In the genomic region with DNA sequence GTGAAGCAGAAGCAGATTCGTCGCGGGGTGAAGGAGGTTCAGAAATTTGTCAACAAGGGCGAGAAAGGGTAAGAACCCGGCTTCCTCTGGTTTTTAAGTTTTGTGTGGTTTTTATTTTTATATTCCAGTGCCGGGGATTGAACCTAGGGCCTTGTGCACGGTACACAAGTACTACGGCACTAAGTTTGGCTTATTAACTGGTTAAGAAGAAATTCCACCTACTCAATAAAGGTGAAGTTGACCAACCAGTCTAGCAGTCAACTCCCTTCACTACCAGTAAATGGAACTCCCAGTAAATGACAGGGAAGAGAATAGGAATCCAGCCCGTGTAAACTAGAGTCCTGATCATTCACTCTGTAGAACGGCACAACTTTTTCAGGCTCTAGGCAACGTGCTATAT, we compare ENCODE assay signal across 8 mouse cellular contexts. TPM values are rescaled to one million over a fixed set of nuclear protein-coding genes. Genes with fewer than 3 reads are reported as not detected.
DNase-seq lines count a peak whose midpoint lies in the region; ATAC-seq and TF ChIP-seq lines count a peak whose summit lies in the region.

No protein-coding gene starts in this region.

- 2% methylated on average over 11 of the region's 11 CpGs for WGBS in heart, adult 2 months
- under 1% methylated on average over 11 of the region's 11 CpGs for WGBS in thymus, adult 2 months
- WGBS in liver, embryonic 12.5 days (ENCODE audit: insufficient replicate concordance), result under 1% methylated on average over 11 of the region's 11 CpGs

- no peak for TF ChIP-seq CTCF in heart, adult 2 months (IDR thresholded peaks at IDR 0.05)
- no peak for TF ChIP-seq CTCF in thymus, adult 2 months (IDR thresholded peaks at IDR 0.05; ENCODE audit: borderline replicate concordance, control insufficient read depth, extremely low read depth, insufficient read depth, low read length, poor library complexity)

- peak overlapping the region; percentile 81 for H3K9ac ChIP-seq in heart, adult 2 months (ENCODE audit: low read depth, low read length)
- peak overlapping the region; percentile 79 for H3K9ac ChIP-seq in liver, embryonic 12.5 days

- TF ChIP-seq POLR2A in heart, adult 2 months (IDR thresholded peaks at IDR 0.05; ENCODE audit: insufficient read depth, low read depth, low read length), result no peak
- TF ChIP-seq POLR2A in thymus, adult 2 months (IDR thresholded peaks at IDR 0.05; ENCODE audit: control insufficient read depth, extremely low read depth, insufficient read depth, low read length, poor library complexity), result no peak

- peak overlapping the region; percentile 67 for H3K4me3 ChIP-seq in heart, adult 2 months
- peak overlapping the region; percentile 100 for H3K4me3 ChIP-seq in thymus, adult 2 months (ENCODE audit: control insufficient read depth, insufficient read depth, low read length)
- peak overlapping the region; percentile 79 for H3K4me3 ChIP-seq in liver, embryonic 12.5 days

- DNase-seq in heart, adult 2 months, result no peak
- DNase-seq in heart, postnatal 10 days, result no peak
- no peak for DNase-seq in thymus, adult 2 months
- no peak for DNase-seq in thymus, postnatal 25 days
- DNase-seq in urinary bladder, postnatal 25 days (ENCODE audit: low spot score), result no peak
- no peak for DNase-seq in gastrocnemius, postnatal 25 days
- no peak for DNase-seq in retina, postnatal 1 day

- peak overlapping the region; percentile 83 for H3K4me2 ChIP-seq in liver, embryonic 12.5 days

- ATAC-seq in liver, embryonic 12.5 days, result no peak

- H3K27me3 ChIP-seq in heart, adult 2 months (ENCODE audit: control insufficient read depth, insufficient read depth, low read length), result no peaks in the 10 kb centered on the region
- H3K27me3 ChIP-seq in thymus, adult 2 months (ENCODE audit: control insufficient read depth, insufficient read depth, low read length), result no peaks in the 10 kb centered on the region
- no peaks in the 10 kb centered on the region for H3K27me3 ChIP-seq in liver, embryonic 12.5 days (replicated peaks)

- no peak for TF ChIP-seq EP300 in heart, adult 2 months (IDR thresholded peaks at IDR 0.05; ENCODE audit: insufficient read depth, low read depth, low read length)

- intact Hi-C loops in heart, adult 2 months (cut with DNase I), result loop anchor here (2.0 kb wide), 1 partner anchor 15 kb away; the partner anchor contains the start of gene Rmnd5b
- intact Hi-C loops in heart, postnatal 10 days (cut with DNase I), result no loop called here

- no peaks in the 10 kb centered on the region for H3K9me3 ChIP-seq in liver, embryonic 12.5 days (replicated peaks)

- H3K36me3 ChIP-seq in heart, adult 2 months (ENCODE audit: control insufficient read depth, insufficient read depth, low read length), result no peaks in the 10 kb centered on the region
- peaks cover 21% of the 10 kb centered on the region for H3K36me3 ChIP-seq in thymus, adult 2 months (ENCODE audit: control insufficient read depth, insufficient read depth, low read length)
- H3K36me3 ChIP-seq in liver, embryonic 12.5 days, result peaks cover 40% of the 10 kb centered on the region

- peak overlapping the region; percentile 69 for H3K27ac ChIP-seq in heart, adult 2 months
- no peak overlapping the region for H3K27ac ChIP-seq in thymus, adult 2 months (ENCODE audit: control insufficient read depth, insufficient read depth, low read length)
- H3K27ac ChIP-seq in liver, embryonic 12.5 days, result peak overlapping the region; percentile 61

- peaks cover 3% of the 10 kb centered on the region for H3K4me1 ChIP-seq in heart, adult 2 months (ENCODE audit: control insufficient read depth, insufficient read depth, low read length)
- peaks cover 10% of the 10 kb centered on the region for H3K4me1 ChIP-seq in thymus, adult 2 months (replicated peaks; ENCODE audit: control insufficient read depth, insufficient read depth, low read length)
- H3K4me1 ChIP-seq in liver, embryonic 12.5 days, result peaks cover 61% of the 10 kb centered on the region

- H3K79me2 ChIP-seq in heart, adult 2 months (replicated peaks; ENCODE audit: control insufficient read depth, insufficient read depth, low read length), result no peaks in the 10 kb centered on the region

RNA-seq across cellular contexts. Expression of gene Nhp2, which starts 0.5 kb away (rescaled TPM):
- 10 to 100 TPM; 18.4 to 24.8 TPM for total RNA-seq in heart, adult 2 months (2021)
- 18.5 and 19.0 TPM in 2 replicates for polyA plus RNA-seq in heart, adult 2 months (2012; rRNA removed)
- 10 to 100 TPM; 30.5 to 30.9 TPM for total RNA-seq in heart, postnatal 10 days (2021)
- 69.3 and 70.8 TPM in 2 replicates for polyA plus RNA-seq in thymus, adult 2 months (2012; rRNA removed)
- 217 and 228 TPM in 2 replicates for polyA plus RNA-seq in liver, embryonic 12.5 days (2016; fragmentation: Nextera tagmentation; extraction: Ambion mirVana)
- total RNA-seq in gastrocnemius, postnatal 25 days (2021), result 10 to 100 TPM; 19.3 to 23.6 TPM

RNA-seq across cellular contexts. Expression of gene Hnrnpab, which starts 13.4 kb away (rescaled TPM):
- 100 to 1,000 TPM; 132 to 145 TPM for total RNA-seq in heart, adult 2 months (2021)
- polyA plus RNA-seq in heart, adult 2 months (2012; rRNA removed), result 68.4 and 71.5 TPM in 2 replicates
- total RNA-seq in heart, postnatal 10 days (2021), result 100 to 1,000 TPM; 237 to 257 TPM
- polyA plus RNA-seq in thymus, adult 2 months (2012; rRNA removed), result 533 and 863 TPM in 2 replicates
- 503 and 514 TPM in 2 replicates for polyA plus RNA-seq in liver, embryonic 12.5 days (2016; fragmentation: Nextera tagmentation; extraction: Ambion mirVana)
- total RNA-seq in gastrocnemius, postnatal 25 days (2021), result 100 to 1,000 TPM; 102 to 105 TPM

RNA-seq across cellular contexts. Expression of gene Rmnd5b, which starts 15.6 kb away (rescaled TPM):
- total RNA-seq in heart, adult 2 months (2021), result 10 to 100 TPM; 14.0 to 15.0 TPM
- 24.8 and 32.8 TPM in 2 replicates for polyA plus RNA-seq in heart, adult 2 months (2012; rRNA removed)
- total RNA-seq in heart, postnatal 10 days (2021), result 10 to 100 TPM; 24.1 to 25.4 TPM
- polyA plus RNA-seq in thymus, adult 2 months (2012; rRNA removed), result 123 and 125 TPM in 2 replicates
- polyA plus RNA-seq in liver, embryonic 12.5 days (2016; fragmentation: Nextera tagmentation; extraction: Ambion mirVana), result 30.4 and 34.4 TPM in 2 replicates
- 10 to 100 TPM in 1 of 2 experiments, 1 to 10 TPM in 1; 9.3 to 12.3 TPM for total RNA-seq in gastrocnemius, postnatal 25 days (2021)

RNA-seq across cellular contexts. Expression of gene N4bp3, which starts 30.6 kb away (rescaled TPM):
- 10 to 100 TPM; 10.2 to 10.7 TPM for total RNA-seq in heart, adult 2 months (2021)
- polyA plus RNA-seq in heart, adult 2 months (2012; rRNA removed), result 8.2 and 8.6 TPM in 2 replicates
- total RNA-seq in heart, postnatal 10 days (2021), result 10 to 100 TPM; 35.0 to 40.5 TPM
- 22.7 and 25.5 TPM in 2 replicates for polyA plus RNA-seq in thymus, adult 2 months (2012; rRNA removed)
- polyA plus RNA-seq in liver, embryonic 12.5 days (2016; fragmentation: Nextera tagmentation; extraction: Ambion mirVana), result 4.9 and 5.3 TPM in 2 replicates
- total RNA-seq in gastrocnemius, postnatal 25 days (2021), result 1 to 10 TPM; 2.9 to 3.8 TPM

RNA-seq across cellular contexts. Expression of gene D930048N14Rik, which starts 30.7 kb away (rescaled TPM):
- under 1 TPM; 0.60 to 0.68 TPM for total RNA-seq in heart, adult 2 months (2021)
- polyA plus RNA-seq in heart, adult 2 months (2012; rRNA removed), result 3.7 and 5.0 TPM in 2 replicates
- total RNA-seq in heart, postnatal 10 days (2021), result 1 to 10 TPM; 1.4 to 2.1 TPM
- polyA plus RNA-seq in thymus, adult 2 months (2012; rRNA removed), result 15.8 and 16.6 TPM in 2 replicates
- 0.84 and 0.95 TPM in 2 replicates for polyA plus RNA-seq in liver, embryonic 12.5 days (2016; fragmentation: Nextera tagmentation; extraction: Ambion mirVana)
- under 1 TPM; 0.20 to 0.32 TPM for total RNA-seq in gastrocnemius, postnatal 25 days (2021)
